Mouse (Mus musculus) T-cell, adult 66 days (primary cell): ENCODE measurements around the gene Tmem101. TPM values are rescaled to one million over a fixed set of nuclear protein-coding genes. Genes with fewer than 3 reads are reported as not detected.

Experiments used
- total RNA-seq, 2 experiments: library from RNA; stranded (reverse); gene quantifications; 3 replicates in 1 of 2; 4 replicates in 1 of 2; pipeline ENCODE4 v1.2.4; 2023

The Tmem101 gene
- 1 to 10 TPM; 5.9 to 7.2 TPM for total RNA-seq

GRCm38 (mm10) chr11:102156039-102156785 is at the start of gene Tmem101:
Tmem101 (minus strand) TSS chr11:102156404.

GRCm38 (mm10) chr11:102189461-102190436 is 33.5 kb upstream of the Tmem101 start, which contains the start of gene G6pc3:
G6pc3 (plus strand) TSS chr11:102189620.

DNA sequence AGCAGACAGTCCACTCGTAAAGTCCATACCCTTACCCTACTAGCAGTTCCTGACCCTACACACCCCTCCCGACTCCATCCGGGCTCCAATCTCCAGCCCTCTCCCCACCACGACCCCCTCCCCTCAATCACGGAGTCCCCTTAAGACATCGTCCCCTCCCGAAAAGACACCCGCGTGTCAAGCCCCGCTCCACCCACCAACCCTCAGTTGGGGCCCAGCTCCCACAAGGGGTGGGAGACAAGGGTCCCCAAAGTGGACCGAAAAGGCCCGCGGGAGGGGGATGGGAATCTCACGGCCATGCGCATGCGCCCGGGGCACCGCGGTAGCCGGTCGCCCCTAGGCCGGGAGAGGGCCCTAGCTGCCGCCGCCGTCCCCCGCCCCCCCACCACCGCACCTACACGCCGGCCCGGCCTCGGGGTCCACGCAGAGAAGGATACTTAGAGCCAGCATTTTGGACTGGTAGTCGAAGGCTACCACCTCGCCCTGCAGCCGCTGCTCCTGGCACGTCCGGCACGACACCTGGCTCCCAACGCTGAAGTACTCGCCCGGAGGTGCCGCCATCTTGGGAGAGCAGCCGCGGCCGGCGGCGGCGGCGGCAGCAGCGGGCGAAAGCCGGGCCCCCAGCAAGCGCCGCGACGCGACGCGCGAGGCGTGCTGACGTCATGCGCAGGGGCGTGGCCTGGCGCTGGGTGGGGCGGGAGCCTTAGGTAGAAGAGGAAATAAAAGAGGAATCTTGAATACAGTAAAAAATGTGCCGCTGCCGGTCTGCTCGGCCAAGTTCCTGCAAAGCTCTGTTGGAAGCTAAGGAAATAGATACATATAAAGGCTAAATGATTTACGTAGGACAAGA is 28.7 kb upstream of the Tmem101 start, which contains the start of gene Lsm12:
Lsm12 (minus strand) TSS at position 651 of the 850 bp plus-strand sequence.

DNA sequence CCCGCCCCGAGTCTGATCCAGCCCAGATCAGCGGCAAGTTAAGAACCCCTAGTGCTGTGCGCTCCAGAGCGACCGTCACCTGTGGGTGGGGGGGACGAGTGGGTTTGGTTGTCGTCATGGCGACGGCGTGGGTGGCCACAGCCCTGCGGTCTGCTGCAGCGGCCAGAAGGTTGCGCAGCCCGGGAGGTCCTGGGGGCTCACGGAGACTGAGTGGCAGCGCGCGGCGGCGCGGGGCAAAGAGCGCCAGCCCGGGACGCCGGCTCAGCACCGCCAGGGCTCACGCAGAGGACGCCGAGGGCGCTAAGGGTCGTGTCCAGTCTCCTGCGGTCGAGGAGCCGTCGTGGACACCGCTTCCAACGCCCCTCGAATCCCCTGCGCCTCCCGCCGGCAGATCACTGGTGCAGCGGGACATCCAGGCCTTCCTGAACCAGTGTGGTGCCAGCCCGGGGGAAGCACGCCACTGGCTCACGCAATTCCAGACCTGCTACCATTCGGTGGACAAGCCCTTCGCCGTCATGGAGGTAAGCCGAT is 10.7 kb downstream of the Tmem101 start, which contains the start of gene Nags:
Nags (plus strand) TSS at position 43 of the 531 bp plus-strand sequence.

GRCm38 (mm10) chr11:102107732-102108131 is 48.5 kb downstream of the Tmem101 start, which contains the start of gene Pyy:
Pyy (minus strand) TSS chr11:102107832.

Other genes with a start within 250 kb of the Tmem101 start
- not detected for gene Sost, start 189.4 kb downstream of the Tmem101 start, total RNA-seq
- gene Cfap97d1, start 172.1 kb downstream of the Tmem101 start, total RNA-seq, result not detected
- gene Dusp3, start 169.4 kb downstream of the Tmem101 start, total RNA-seq, result under 1 TPM; 0.70 to 0.74 TPM
- not detected for gene Mpp3, start 127.9 kb downstream of the Tmem101 start, total RNA-seq
- not detected for gene Cd300lg, start 114.9 kb downstream of the Tmem101 start, total RNA-seq
- gene Mpp2, start 67.9 kb downstream of the Tmem101 start, total RNA-seq, result 1 to 10 TPM; 1.9 to 4.8 TPM
- not detected for gene Ppy, start 55.1 kb downstream of the Tmem101 start, total RNA-seq
- not detected for gene Pyy, start 48.6 kb downstream of the Tmem101 start, total RNA-seq
- gene Nags, start 10.9 kb downstream of the Tmem101 start, total RNA-seq, result not detected
- gene Lsm12, start 28.9 kb upstream of the Tmem101 start, total RNA-seq, result 10 to 100 TPM; 48.9 to 53.5 TPM
- gene G6pc3, start 33.2 kb upstream of the Tmem101 start, total RNA-seq, result 10 to 100 TPM; 28.1 to 34.6 TPM
- gene Hdac5, start 73.8 kb upstream of the Tmem101 start, total RNA-seq, result 10 to 100 TPM; 79.2 to 91.2 TPM
- 1 to 10 TPM in 1 of 2 experiments, under 1 TPM in 1; 0.83 to 1.7 TPM for gene BC030867, start 92.5 kb upstream of the Tmem101 start, total RNA-seq
- gene Asb16, start 112.3 kb upstream of the Tmem101 start, total RNA-seq, result not detected
- 10 to 100 TPM; 38.6 TPM for gene Tmub2, start 128.5 kb upstream of the Tmem101 start, total RNA-seq
- gene Atxn7l3, start 140.2 kb upstream of the Tmem101 start, total RNA-seq, result 10 to 100 TPM; 85.1 to 88.2 TPM
- 100 to 1,000 TPM; 142 to 153 TPM for gene Ubtf, start 163.3 kb upstream of the Tmem101 start, total RNA-seq
- not detected for gene Slc4a1, start 209.8 kb upstream of the Tmem101 start, total RNA-seq
- gene Rundc3a, start 237.0 kb upstream of the Tmem101 start, total RNA-seq, result 1 to 10 TPM; 5.2 to 6.9 TPM